Mouse (Mus musculus): ENCODE data around the gene Tle2. TPM values are rescaled to one million over a fixed set of nuclear protein-coding genes. Genes with fewer than 3 reads are reported as not detected.

Gene Tle2
- polyA plus RNA-seq, 1 experiment: 115 TPM

DNA sequence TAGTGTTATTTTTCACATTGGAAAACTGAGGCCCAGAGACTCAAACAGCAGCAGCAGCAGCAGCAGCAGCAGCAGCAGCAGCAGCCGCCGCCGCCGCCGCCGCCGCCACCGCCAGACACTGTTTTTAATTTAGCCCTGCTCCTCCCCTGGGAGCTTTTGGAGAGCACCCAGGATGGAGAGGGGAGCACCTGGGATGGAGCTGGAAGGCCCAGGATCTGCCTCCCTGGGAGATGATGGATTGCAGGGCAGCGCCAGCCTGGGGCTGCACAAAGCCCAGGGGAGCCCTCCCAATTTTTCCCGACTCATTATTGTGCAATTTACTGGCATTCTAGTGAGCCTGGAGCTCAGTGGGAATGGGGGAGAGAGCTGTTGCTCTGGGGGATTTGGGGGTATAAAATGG is 22.2 kb downstream of the Tle2 start:
- H3K27ac ChIP-seq (ENCODE audit: control insufficient read depth, insufficient read depth, low read length): no peak overlapping the region
- no peak for DNase-seq
- no peaks in the 10 kb centered on the region for H3K36me3 ChIP-seq (ENCODE audit: control insufficient read depth, insufficient read depth, low read length)
- no peaks in the 10 kb centered on the region for H3K27me3 ChIP-seq (ENCODE audit: control insufficient read depth, insufficient read depth, low read length)
- no peak overlapping the region for H3K4me3 ChIP-seq (ENCODE audit: control insufficient read depth, insufficient read depth, low read length)
- 22% methylated on average over 10 of the region's 10 CpGs for WGBS
- TF ChIP-seq CTCF (IDR thresholded peaks at IDR 0.05; ENCODE audit: borderline replicate concordance, control insufficient read depth, extremely low read depth, insufficient read depth, low read length, poor library complexity) (no peak), POLR2A (IDR thresholded peaks at IDR 0.05; ENCODE audit: control insufficient read depth, extremely low read depth, insufficient read depth, low read length, poor library complexity) (no peak)
- peaks cover 58% of the 10 kb centered on the region for H3K4me1 ChIP-seq (replicated peaks; ENCODE audit: control insufficient read depth, insufficient read depth, low read length)

DNA sequence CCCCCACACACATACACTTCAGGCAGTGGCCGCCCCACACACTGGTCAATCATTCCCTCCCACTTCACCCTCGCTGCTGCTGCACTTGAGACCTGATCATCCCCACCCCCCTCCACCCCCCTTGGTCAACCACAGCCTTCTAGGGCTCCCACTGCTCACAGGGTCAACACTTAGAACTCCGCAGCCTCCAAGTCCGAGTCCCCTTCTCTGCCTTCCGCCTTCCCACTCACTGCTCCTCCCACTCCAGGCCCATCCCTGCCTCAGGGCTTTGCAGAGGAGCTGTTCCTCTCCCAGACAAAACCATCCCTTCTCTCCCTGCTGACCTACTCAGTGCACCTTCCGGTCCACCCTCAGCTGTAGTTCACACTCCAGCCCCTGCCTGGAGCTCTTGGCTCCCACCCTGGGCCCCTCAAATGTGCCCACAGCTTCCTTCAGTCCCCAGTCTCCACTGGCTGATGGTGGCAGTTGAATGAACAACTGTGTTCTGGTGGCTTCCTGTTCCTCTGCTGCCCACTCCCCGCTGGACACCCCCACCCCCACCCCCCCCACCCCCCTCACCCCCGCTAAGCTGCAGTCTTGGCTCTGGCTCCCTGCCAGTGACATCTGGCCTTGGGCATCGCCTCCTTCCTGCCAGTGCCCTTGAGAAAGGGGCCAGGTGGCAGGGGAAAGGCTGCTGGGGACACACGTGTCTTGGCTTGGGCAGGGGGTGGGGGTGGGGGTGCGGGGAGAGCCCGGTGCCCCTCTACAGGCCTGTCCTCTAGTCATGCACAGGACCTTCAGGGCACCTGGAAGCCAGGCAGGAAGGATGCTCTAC is 23.0 kb downstream of the Tle2 start:
- Histone ChIP-seq H3K4me1 (replicated peaks; ENCODE audit: control insufficient read depth, insufficient read depth, low read length) (peaks cover 63% of the 10 kb centered on the region), H3K27me3 (ENCODE audit: control insufficient read depth, insufficient read depth, low read length) (no peaks in the 10 kb centered on the region), H3K36me3 (ENCODE audit: control insufficient read depth, insufficient read depth, low read length) (no peaks in the 10 kb centered on the region), H3K4me3 (ENCODE audit: control insufficient read depth, insufficient read depth, low read length) (peak overlapping the region; percentile 3; the same call in 1 of the 2 replicates), H3K27ac (ENCODE audit: control insufficient read depth, insufficient read depth, low read length) (no peak overlapping the region)
- TF ChIP-seq CTCF (IDR thresholded peaks at IDR 0.05; ENCODE audit: borderline replicate concordance, control insufficient read depth, extremely low read depth, insufficient read depth, low read length, poor library complexity) (no peak), POLR2A (IDR thresholded peaks at IDR 0.05; ENCODE audit: control insufficient read depth, extremely low read depth, insufficient read depth, low read length, poor library complexity) (no peak)
- 4% methylated on average over 12 of the region's 12 CpGs for WGBS
- no peak for DNase-seq

DNA sequence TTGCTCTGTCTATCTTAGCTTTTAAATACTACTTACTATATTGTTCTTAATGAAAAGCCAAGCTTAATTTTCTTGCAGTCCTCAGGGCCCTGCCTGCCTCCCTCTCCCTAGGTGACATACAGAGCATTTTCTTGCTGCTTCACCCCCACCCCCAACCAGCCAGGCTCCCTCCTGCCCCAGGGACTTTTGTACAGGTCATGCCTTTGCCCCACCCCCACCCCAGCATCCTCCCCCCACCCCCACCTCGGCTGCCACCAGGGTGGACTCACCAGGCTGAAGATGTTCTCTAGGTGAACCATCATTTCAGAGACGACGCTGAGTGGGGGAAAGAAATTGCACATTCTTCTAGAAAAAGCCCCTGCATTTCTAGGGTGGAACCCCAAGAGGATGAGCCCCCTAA is 24.0 kb downstream of the Tle2 start:
- Histone ChIP-seq H3K4me3 (ENCODE audit: control insufficient read depth, insufficient read depth, low read length) (no peak overlapping the region), H3K4me1 (replicated peaks; ENCODE audit: control insufficient read depth, insufficient read depth, low read length) (peaks cover 69% of the 10 kb centered on the region), H3K36me3 (ENCODE audit: control insufficient read depth, insufficient read depth, low read length) (no peaks in the 10 kb centered on the region), H3K27ac (ENCODE audit: control insufficient read depth, insufficient read depth, low read length) (peak overlapping the region; percentile 36; the same call in 1 of the 2 replicates), H3K27me3 (ENCODE audit: control insufficient read depth, insufficient read depth, low read length) (no peaks in the 10 kb centered on the region)
- no peak for DNase-seq
- 42% methylated on average over 3 of the region's 3 CpGs for WGBS
- TF ChIP-seq POLR2A (IDR thresholded peaks at IDR 0.05; ENCODE audit: control insufficient read depth, extremely low read depth, insufficient read depth, low read length, poor library complexity) (no peak), CTCF (IDR thresholded peaks at IDR 0.05; ENCODE audit: borderline replicate concordance, control insufficient read depth, extremely low read depth, insufficient read depth, low read length, poor library complexity) (no peak)

DNA sequence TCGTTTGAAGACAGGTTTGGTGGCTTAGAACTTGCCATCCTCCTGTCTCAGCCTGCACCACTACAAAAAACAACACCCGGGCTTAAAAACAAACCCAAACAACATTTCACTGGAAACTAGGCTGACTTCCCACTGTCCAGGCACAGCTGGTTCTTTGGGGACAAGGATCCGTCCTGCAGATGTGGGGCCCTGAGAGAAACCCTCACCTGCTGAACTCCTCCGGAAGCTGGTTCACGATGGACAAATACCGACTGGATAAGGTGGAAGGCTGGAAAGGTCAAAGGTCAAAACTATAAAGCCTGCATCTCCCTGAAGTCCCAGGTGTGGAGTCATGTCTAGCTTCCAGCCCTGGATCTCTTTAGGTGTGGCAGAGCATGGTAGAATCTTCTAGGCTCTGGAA is 24.5 kb downstream of the Tle2 start:
- TF ChIP-seq CTCF (IDR thresholded peaks at IDR 0.05; ENCODE audit: borderline replicate concordance, control insufficient read depth, extremely low read depth, insufficient read depth, low read length, poor library complexity): no peak
- no peak for TF ChIP-seq POLR2A (IDR thresholded peaks at IDR 0.05; ENCODE audit: control insufficient read depth, extremely low read depth, insufficient read depth, low read length, poor library complexity)
- H3K4me1 ChIP-seq (replicated peaks; ENCODE audit: control insufficient read depth, insufficient read depth, low read length): peaks cover 69% of the 10 kb centered on the region
- whole genome bisulfite sequencing: 62% methylated on average over 6 of the region's 6 CpGs
- H3K27ac ChIP-seq (ENCODE audit: control insufficient read depth, insufficient read depth, low read length): peak overlapping the region; percentile 36; the same call in 1 of the 2 replicates
- no peak for DNase-seq
- H3K27me3 ChIP-seq (ENCODE audit: control insufficient read depth, insufficient read depth, low read length): no peaks in the 10 kb centered on the region
- H3K36me3 ChIP-seq (ENCODE audit: control insufficient read depth, insufficient read depth, low read length): no peaks in the 10 kb centered on the region
- no peak overlapping the region for H3K4me3 ChIP-seq (ENCODE audit: control insufficient read depth, insufficient read depth, low read length)

DNA sequence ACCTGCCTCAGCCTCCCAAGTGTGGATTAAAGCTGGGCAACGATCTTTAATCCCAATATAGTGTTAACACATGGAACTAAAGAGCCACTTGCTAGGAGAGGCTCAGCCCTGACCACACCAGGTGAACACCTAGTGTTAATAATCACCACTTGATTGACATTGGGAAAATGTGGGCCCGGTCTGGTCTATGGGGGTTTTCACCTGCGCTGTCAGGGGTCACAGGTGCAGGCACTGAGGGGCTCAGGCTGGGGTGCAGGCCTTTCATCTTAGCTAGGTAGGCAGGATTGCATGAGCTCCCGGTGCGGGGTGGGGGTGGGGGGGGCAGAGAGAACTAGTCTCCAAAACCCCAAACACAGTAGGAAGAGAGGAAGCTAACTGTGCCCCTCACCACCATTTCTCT is 25.3 kb downstream of the Tle2 start:
- Histone ChIP-seq H3K27ac (ENCODE audit: control insufficient read depth, insufficient read depth, low read length) (no peak overlapping the region), H3K4me1 (replicated peaks; ENCODE audit: control insufficient read depth, insufficient read depth, low read length) (peaks cover 74% of the 10 kb centered on the region), H3K4me3 (ENCODE audit: control insufficient read depth, insufficient read depth, low read length) (no peak overlapping the region), H3K27me3 (ENCODE audit: control insufficient read depth, insufficient read depth, low read length) (no peaks in the 10 kb centered on the region), H3K36me3 (ENCODE audit: control insufficient read depth, insufficient read depth, low read length) (no peaks in the 10 kb centered on the region)
- no peak for TF ChIP-seq CTCF (IDR thresholded peaks at IDR 0.05; ENCODE audit: borderline replicate concordance, control insufficient read depth, extremely low read depth, insufficient read depth, low read length, poor library complexity)
- TF ChIP-seq POLR2A (IDR thresholded peaks at IDR 0.05; ENCODE audit: control insufficient read depth, extremely low read depth, insufficient read depth, low read length, poor library complexity): no peak
- 33% methylated on average over 5 of the region's 5 CpGs for WGBS
- DNase-seq: no peak

DNA sequence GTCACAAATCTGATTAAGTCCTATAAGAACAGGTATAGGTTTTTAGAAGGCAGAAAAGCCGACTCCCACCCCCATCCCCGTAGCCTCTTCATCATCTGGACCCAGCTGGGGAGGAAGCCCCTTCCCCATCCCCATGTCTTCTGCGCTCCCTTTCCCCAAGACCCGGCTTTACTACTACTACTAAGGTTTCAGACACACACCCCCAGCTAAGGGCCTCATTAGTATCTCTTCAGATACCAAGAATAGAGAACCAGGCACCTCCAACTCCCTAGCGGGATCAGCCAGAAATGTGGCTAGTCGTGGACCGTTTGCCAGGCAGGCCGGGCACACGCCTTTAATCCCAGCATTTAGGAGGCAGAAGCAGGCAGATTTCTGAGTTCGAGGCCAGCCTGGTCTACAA is 25.7 kb downstream of the Tle2 start:
- H3K36me3 ChIP-seq (ENCODE audit: control insufficient read depth, insufficient read depth, low read length): no peaks in the 10 kb centered on the region
- H3K27me3 ChIP-seq (ENCODE audit: control insufficient read depth, insufficient read depth, low read length): no peaks in the 10 kb centered on the region
- TF ChIP-seq CTCF (IDR thresholded peaks at IDR 0.05; ENCODE audit: borderline replicate concordance, control insufficient read depth, extremely low read depth, insufficient read depth, low read length, poor library complexity): no peak
- TF ChIP-seq POLR2A (IDR thresholded peaks at IDR 0.05; ENCODE audit: control insufficient read depth, extremely low read depth, insufficient read depth, low read length, poor library complexity): no peak
- peak overlapping the region; percentile 18; the same call in 1 of the 2 replicates for H3K27ac ChIP-seq (ENCODE audit: control insufficient read depth, insufficient read depth, low read length)
- H3K4me3 ChIP-seq (ENCODE audit: control insufficient read depth, insufficient read depth, low read length): no peak overlapping the region
- peaks cover 77% of the 10 kb centered on the region for H3K4me1 ChIP-seq (replicated peaks; ENCODE audit: control insufficient read depth, insufficient read depth, low read length)
- WGBS: 53% methylated on average over 10 of the region's 10 CpGs
- DNase-seq: no peak
